Mouse (Mus musculus): Measurements from ENCODE around the gene Trim56. TPM values are rescaled to one million over a fixed set of nuclear protein-coding genes. Genes with fewer than 3 reads are reported as not detected.

The Trim56 gene
- polyA plus RNA-seq, 1 experiment = 7.4 TPM

- Histone ChIP-seq H3K36me3 (ENCODE audit: control insufficient read depth, insufficient read depth) (no peaks in the 10 kb centered on the region), H3K27me3 (ENCODE audit: control insufficient read depth, insufficient read depth, insufficient read length) (peaks cover 40% of the 10 kb centered on the region), H3K79me3 (ENCODE audit: low read depth) (no peaks in the 10 kb centered on the region), H3ac (ENCODE audit: control insufficient read depth, insufficient read length, low read depth) (no peak overlapping the region), H3K79me2 (ENCODE audit: control insufficient read depth, insufficient read depth) (no peaks in the 10 kb centered on the region), H3K4me3 (ENCODE audit: insufficient read depth, poor library complexity, severe bottlenecking) (no peak overlapping the region)
- TF ChIP-seq MYOG (IDR thresholded peaks at IDR 0.05; ENCODE audit: control insufficient read depth, extremely low read depth, insufficient read length) = no peak
- no peak for TF ChIP-seq MYOD1 (IDR thresholded peaks at IDR 0.05; ENCODE audit: control insufficient read depth, insufficient read length, low read depth)
- TF ChIP-seq CTCF (IDR thresholded peaks at IDR 0.05; ENCODE audit: control insufficient read depth, insufficient read depth, insufficient read length) = no peak
- no peak for TF ChIP-seq FOSL1 (IDR thresholded peaks at IDR 0.05; ENCODE audit: insufficient read depth, low read length, poor library complexity, severe bottlenecking)
- no peak for TF ChIP-seq MAX (IDR thresholded peaks at IDR 0.05)
- no peak for TF ChIP-seq USF1 (IDR thresholded peaks at IDR 0.05; ENCODE audit: low read depth)
- no peak for TF ChIP-seq CEBPB (IDR thresholded peaks at IDR 0.05; ENCODE audit: low read depth)
These were observed 24.8 kb upstream of the Trim56 start for GRCm38 (mm10) chr5:137140836-137141235.

DNA sequence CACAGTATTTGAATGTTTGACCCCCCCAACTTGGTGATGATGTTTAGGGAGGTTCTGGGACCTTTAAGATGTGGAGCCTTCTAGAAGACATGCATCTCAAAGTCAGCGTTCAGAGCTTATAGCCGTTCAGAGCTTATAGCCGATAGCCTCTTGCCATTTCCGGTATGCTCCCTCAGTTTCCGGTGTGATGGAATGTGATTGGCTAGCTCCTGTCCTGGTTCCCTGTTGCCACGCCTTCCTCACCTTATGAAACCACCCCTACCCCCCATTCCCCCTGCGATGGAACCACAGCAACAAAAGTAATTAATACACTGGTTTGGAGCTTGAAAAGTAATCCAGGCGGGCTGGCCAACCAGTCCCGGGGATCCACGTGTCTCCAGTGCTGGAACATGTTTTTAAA is 23.0 kb upstream of the Trim56 start:
- no peak overlapping the region for H3K4me3 ChIP-seq (ENCODE audit: insufficient read depth, poor library complexity, severe bottlenecking)
- H3ac ChIP-seq (ENCODE audit: control insufficient read depth, insufficient read length, low read depth) = no peak overlapping the region
- peaks cover 36% of the 10 kb centered on the region for H3K27me3 ChIP-seq (ENCODE audit: control insufficient read depth, insufficient read depth, insufficient read length)
- no peaks in the 10 kb centered on the region for H3K79me2 ChIP-seq (ENCODE audit: control insufficient read depth, insufficient read depth)
- no peaks in the 10 kb centered on the region for H3K36me3 ChIP-seq (ENCODE audit: control insufficient read depth, insufficient read depth)
- no peak for TF ChIP-seq CTCF (IDR thresholded peaks at IDR 0.05; ENCODE audit: control insufficient read depth, insufficient read depth, insufficient read length)
- no peak for TF ChIP-seq USF1 (IDR thresholded peaks at IDR 0.05; ENCODE audit: low read depth)
- no peak for TF ChIP-seq CEBPB (IDR thresholded peaks at IDR 0.05; ENCODE audit: low read depth)
- no peak for TF ChIP-seq MAX (IDR thresholded peaks at IDR 0.05)
- no peak for TF ChIP-seq MYOD1 (IDR thresholded peaks at IDR 0.05; ENCODE audit: control insufficient read depth, insufficient read length, low read depth)
- no peak for TF ChIP-seq FOSL1 (IDR thresholded peaks at IDR 0.05; ENCODE audit: insufficient read depth, low read length, poor library complexity, severe bottlenecking)
- no peak for TF ChIP-seq MYOG (IDR thresholded peaks at IDR 0.05; ENCODE audit: control insufficient read depth, extremely low read depth, insufficient read length)
- H3K79me3 ChIP-seq (ENCODE audit: low read depth) = no peaks in the 10 kb centered on the region

DNA sequence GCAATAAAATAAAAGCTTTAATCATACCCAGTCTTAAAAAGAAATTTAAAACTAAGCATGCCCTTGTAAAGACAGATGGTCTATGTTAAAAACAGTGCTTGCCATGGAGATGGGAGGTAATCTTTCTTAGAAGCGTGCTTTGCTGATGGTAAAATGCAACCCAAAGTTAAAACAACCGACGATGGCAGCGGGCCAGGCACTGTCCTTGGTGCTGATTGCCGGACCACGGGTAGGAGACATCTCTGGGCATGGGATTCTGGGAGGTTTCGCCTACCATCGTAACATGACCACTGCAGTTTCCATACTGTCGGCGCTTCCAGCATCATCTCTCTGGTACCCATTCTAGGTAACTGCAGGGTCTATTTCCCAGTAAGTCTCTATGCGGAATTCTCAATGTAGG is 18.9 kb upstream of the Trim56 start:
- Histone ChIP-seq H3K79me3 (ENCODE audit: low read depth) (no peaks in the 10 kb centered on the region), H3K27me3 (ENCODE audit: control insufficient read depth, insufficient read depth, insufficient read length) (peaks cover 30% of the 10 kb centered on the region), H3K79me2 (ENCODE audit: control insufficient read depth, insufficient read depth) (no peaks in the 10 kb centered on the region), H3ac (ENCODE audit: control insufficient read depth, insufficient read length, low read depth) (no peak overlapping the region), H3K4me3 (ENCODE audit: insufficient read depth, poor library complexity, severe bottlenecking) (no peak overlapping the region), H3K36me3 (ENCODE audit: control insufficient read depth, insufficient read depth) (no peaks in the 10 kb centered on the region)
- TF ChIP-seq MAX (IDR thresholded peaks at IDR 0.05) (no peak), CEBPB (IDR thresholded peaks at IDR 0.05; ENCODE audit: low read depth) (no peak), MYOG (IDR thresholded peaks at IDR 0.05; ENCODE audit: control insufficient read depth, extremely low read depth, insufficient read length) (no peak), USF1 (IDR thresholded peaks at IDR 0.05; ENCODE audit: low read depth) (no peak), CTCF (IDR thresholded peaks at IDR 0.05; ENCODE audit: control insufficient read depth, insufficient read depth, insufficient read length) (no peak), FOSL1 (IDR thresholded peaks at IDR 0.05; ENCODE audit: insufficient read depth, low read length, poor library complexity, severe bottlenecking) (no peak), MYOD1 (IDR thresholded peaks at IDR 0.05; ENCODE audit: control insufficient read depth, insufficient read length, low read depth) (no peak)

- no peaks in the 10 kb centered on the region for H3K79me2 ChIP-seq (ENCODE audit: control insufficient read depth, insufficient read depth)
- H3K27me3 ChIP-seq (ENCODE audit: control insufficient read depth, insufficient read depth, insufficient read length) = peaks cover 9% of the 10 kb centered on the region
- TF ChIP-seq MYOG (IDR thresholded peaks at IDR 0.05; ENCODE audit: control insufficient read depth, extremely low read depth, insufficient read length) (no peak), CEBPB (IDR thresholded peaks at IDR 0.05; ENCODE audit: low read depth) (no peak), MAX (IDR thresholded peaks at IDR 0.05) (no peak), CTCF (IDR thresholded peaks at IDR 0.05; ENCODE audit: control insufficient read depth, insufficient read depth, insufficient read length) (no peak), FOSL1 (IDR thresholded peaks at IDR 0.05; ENCODE audit: insufficient read depth, low read length, poor library complexity, severe bottlenecking) (no peak), MYOD1 (IDR thresholded peaks at IDR 0.05; ENCODE audit: control insufficient read depth, insufficient read length, low read depth) (no peak), USF1 (IDR thresholded peaks at IDR 0.05; ENCODE audit: low read depth) (no peak)
- H3K36me3 ChIP-seq (ENCODE audit: control insufficient read depth, insufficient read depth) = no peaks in the 10 kb centered on the region
- H3K4me3 ChIP-seq (ENCODE audit: insufficient read depth, poor library complexity, severe bottlenecking) = no peak overlapping the region
- H3ac ChIP-seq (ENCODE audit: control insufficient read depth, insufficient read length, low read depth) = no peak overlapping the region
- H3K79me3 ChIP-seq (ENCODE audit: low read depth) = no peaks in the 10 kb centered on the region
These were observed 15.5 kb upstream of the Trim56 start for GRCm38 (mm10) chr5:137131490-137131889.

- peaks cover 7% of the 10 kb centered on the region for H3K27me3 ChIP-seq (ENCODE audit: control insufficient read depth, insufficient read depth, insufficient read length)
- no peak overlapping the region for H3K4me3 ChIP-seq (ENCODE audit: insufficient read depth, poor library complexity, severe bottlenecking)
- no peaks in the 10 kb centered on the region for H3K36me3 ChIP-seq (ENCODE audit: control insufficient read depth, insufficient read depth)
- no peaks in the 10 kb centered on the region for H3K79me2 ChIP-seq (ENCODE audit: control insufficient read depth, insufficient read depth)
- H3ac ChIP-seq (ENCODE audit: control insufficient read depth, insufficient read length, low read depth) = no peak overlapping the region
- TF ChIP-seq FOSL1 (IDR thresholded peaks at IDR 0.05; ENCODE audit: insufficient read depth, low read length, poor library complexity, severe bottlenecking) = no peak
- TF ChIP-seq MYOG (IDR thresholded peaks at IDR 0.05; ENCODE audit: control insufficient read depth, extremely low read depth, insufficient read length) = no peak
- no peak for TF ChIP-seq MYOD1 (IDR thresholded peaks at IDR 0.05; ENCODE audit: control insufficient read depth, insufficient read length, low read depth)
- no peak for TF ChIP-seq USF1 (IDR thresholded peaks at IDR 0.05; ENCODE audit: low read depth)
- no peak for TF ChIP-seq CTCF (IDR thresholded peaks at IDR 0.05; ENCODE audit: control insufficient read depth, insufficient read depth, insufficient read length)
- TF ChIP-seq CEBPB (IDR thresholded peaks at IDR 0.05; ENCODE audit: low read depth) = no peak
- no peak for TF ChIP-seq MAX (IDR thresholded peaks at IDR 0.05)
- H3K79me3 ChIP-seq (ENCODE audit: low read depth) = no peaks in the 10 kb centered on the region
These were observed 13.3 kb upstream of the Trim56 start for GRCm38 (mm10) chr5:137129281-137129680.

DNA sequence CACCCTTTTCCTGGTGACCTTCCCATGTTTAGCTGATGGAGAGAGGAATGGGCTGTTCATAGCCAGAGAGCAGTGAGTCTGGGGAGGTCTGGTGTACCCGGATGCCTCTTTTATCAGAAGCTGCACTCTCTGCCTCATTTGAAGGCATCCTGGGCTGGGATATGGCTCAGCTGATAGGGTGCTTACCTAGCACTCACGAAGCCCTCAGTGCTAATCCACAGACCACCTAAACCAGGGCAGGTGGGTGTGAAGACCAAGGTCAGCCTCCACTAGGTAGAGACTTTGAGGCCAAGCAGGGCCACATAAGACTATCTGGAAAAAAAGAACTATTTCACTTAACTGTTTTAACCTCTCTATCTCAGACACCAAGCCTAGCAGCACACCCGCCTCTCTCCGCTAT is 7.5 kb upstream of the Trim56 start:
- H3K4me3 ChIP-seq (ENCODE audit: insufficient read depth, poor library complexity, severe bottlenecking) = no peak overlapping the region
- TF ChIP-seq USF1 (IDR thresholded peaks at IDR 0.05; ENCODE audit: low read depth) (no peak), MAX (IDR thresholded peaks at IDR 0.05) (no peak), MYOD1 (IDR thresholded peaks at IDR 0.05; ENCODE audit: control insufficient read depth, insufficient read length, low read depth) (no peak), CEBPB (IDR thresholded peaks at IDR 0.05; ENCODE audit: low read depth) (no peak), FOSL1 (IDR thresholded peaks at IDR 0.05; ENCODE audit: insufficient read depth, low read length, poor library complexity, severe bottlenecking) (no peak), MYOG (IDR thresholded peaks at IDR 0.05; ENCODE audit: control insufficient read depth, extremely low read depth, insufficient read length) (no peak), CTCF (IDR thresholded peaks at IDR 0.05; ENCODE audit: control insufficient read depth, insufficient read depth, insufficient read length) (no peak)
- no peaks in the 10 kb centered on the region for H3K79me2 ChIP-seq (ENCODE audit: control insufficient read depth, insufficient read depth)
- no peaks in the 10 kb centered on the region for H3K27me3 ChIP-seq (ENCODE audit: control insufficient read depth, insufficient read depth, insufficient read length)
- no peak overlapping the region for H3ac ChIP-seq (ENCODE audit: control insufficient read depth, insufficient read length, low read depth)
- no peaks in the 10 kb centered on the region for H3K36me3 ChIP-seq (ENCODE audit: control insufficient read depth, insufficient read depth)
- H3K79me3 ChIP-seq (ENCODE audit: low read depth) = no peaks in the 10 kb centered on the region
